9 mouse cellular contexts compared by ENCODE assay signal in the genomic region with DNA sequence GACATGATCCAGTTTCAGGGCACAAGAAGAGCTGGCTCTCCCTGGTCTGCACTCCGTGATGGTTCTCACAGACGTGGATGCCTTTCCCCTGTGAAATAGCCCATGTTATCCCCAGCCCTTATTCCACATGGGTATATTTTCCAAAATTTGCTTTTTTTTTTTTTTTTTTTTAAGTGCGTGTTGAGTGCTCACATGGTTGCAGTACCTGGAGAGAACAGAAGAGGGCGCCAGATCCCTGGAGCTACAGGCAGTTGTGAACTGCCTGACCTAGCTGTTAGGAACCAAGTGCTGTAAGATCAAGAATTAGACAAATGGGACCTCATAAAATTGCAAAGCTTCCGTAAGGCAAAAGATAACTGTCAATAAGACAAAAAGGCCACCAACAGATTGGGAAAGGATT. TPM values are rescaled to one million over a fixed set of nuclear protein-coding genes. Genes with fewer than 3 reads are reported as not detected.
A peak's percentile ranks its signal among the peaks of the same experiment; 100 is the strongest.
DNase-seq lines count a peak whose midpoint lies in the region; ATAC-seq lines count a peak whose summit lies in the region.
"Had no signal": no experiment of that assay in that cellular context is flagged by ENCODE, and none has a peak within 500 bp of the region (broad histone marks: within the 10 kb centered on the region; RNA-seq: fewer than 3 reads in every experiment).

No protein-coding gene starts in this region.

- no peaks in the 10 kb centered on the region for H3K4me1 ChIP-seq in embryonic facial prominence, embryonic 11.5 days (ENCODE audit: control insufficient read depth, insufficient read depth, low read length)
- peaks cover 19% of the 10 kb centered on the region for H3K4me1 ChIP-seq in embryonic facial prominence, embryonic 10.5 days
- peaks cover 27% of the 10 kb centered on the region for H3K4me1 ChIP-seq in forebrain, embryonic 12.5 days

- H3K4me2 ChIP-seq in embryonic facial prominence, embryonic 11.5 days (ENCODE audit: low read depth, low read length), result no peak overlapping the region
- no peak overlapping the region for H3K4me2 ChIP-seq in forebrain, embryonic 12.5 days
- H3K4me2 ChIP-seq: stomach, embryonic 15.5 days had no signal

- H3K4me3 ChIP-seq in embryonic facial prominence, embryonic 11.5 days (ENCODE audit: low read depth, low read length), result no peak overlapping the region
- no peak overlapping the region for H3K4me3 ChIP-seq in embryonic facial prominence, embryonic 10.5 days
- H3K4me3 ChIP-seq in forebrain, embryonic 12.5 days (replicated peaks), result no peak overlapping the region
- H3K4me3 ChIP-seq: stomach, embryonic 15.5 days had no signal

- H3K9ac ChIP-seq in embryonic facial prominence, embryonic 11.5 days (replicated peaks; ENCODE audit: low read length), result no peak overlapping the region
- H3K9ac ChIP-seq in forebrain, embryonic 12.5 days, result no peak overlapping the region
- H3K9ac ChIP-seq: stomach, embryonic 15.5 days had no signal

- 74% methylated on average over 5 of the region's 5 CpGs for WGBS in embryonic facial prominence, embryonic 11.5 days
- 82% methylated on average over 5 of the region's 5 CpGs for WGBS in embryonic facial prominence, embryonic 10.5 days
- 86% methylated on average over 5 of the region's 5 CpGs for WGBS in forebrain, embryonic 12.5 days

- DNase-seq in embryonic facial prominence, embryonic 11.5 days (ENCODE audit: low spot score), result peak; percentile 37
- DNase-seq in embryonic facial prominence, embryonic 10.5 days (ENCODE audit: low spot score), result no peak
- peak; percentile 64 for DNase-seq in spleen, adult 12 weeks (ENCODE audit: low spot score)
- no peak for DNase-seq in spleen, postnatal 36 days (ENCODE audit: low spot score in 2 of 2)
- DNase-seq in kidney, postnatal 14 days, result peak; percentile 28
- peak; percentile 57 for DNase-seq in thymus, postnatal 0 days (ENCODE audit: low spot score)
- DNase-seq in right cerebral cortex, postnatal 36 days (ENCODE audit: low spot score in 2 of 2), result no peak

- ATAC-seq in embryonic facial prominence, embryonic 11.5 days (replicated peaks; ENCODE audit: insufficient number of reproducible peaks, low FRiP score, low TSS enrichment, low read depth), result no peak
- ATAC-seq in forebrain, embryonic 12.5 days (ENCODE audit: low FRiP score), result no peak

- H3K36me3 ChIP-seq in embryonic facial prominence, embryonic 11.5 days (replicated peaks; ENCODE audit: control insufficient read depth, insufficient read depth, low read depth, low read length), result no peaks in the 10 kb centered on the region
- peaks cover 17% of the 10 kb centered on the region; the same call in 1 of the 2 replicates for H3K36me3 ChIP-seq in embryonic facial prominence, embryonic 10.5 days (replicated peaks)
- no peaks in the 10 kb centered on the region; the same call in 1 of the 2 replicates for H3K36me3 ChIP-seq in forebrain, embryonic 12.5 days (replicated peaks)
- H3K36me3 ChIP-seq: stomach, embryonic 15.5 days had no signal

- no peak overlapping the region for H3K27ac ChIP-seq in embryonic facial prominence, embryonic 11.5 days (replicated peaks; ENCODE audit: low read depth, low read length)
- H3K27ac ChIP-seq in embryonic facial prominence, embryonic 10.5 days (replicated peaks), result no peak overlapping the region
- no peak overlapping the region for H3K27ac ChIP-seq in forebrain, embryonic 12.5 days
- H3K27ac ChIP-seq: stomach, embryonic 15.5 days had no signal

- no peaks in the 10 kb centered on the region for H3K9me3 ChIP-seq in embryonic facial prominence, embryonic 11.5 days (replicated peaks; ENCODE audit: control insufficient read depth, low read length)
- no peaks in the 10 kb centered on the region for H3K9me3 ChIP-seq in embryonic facial prominence, embryonic 10.5 days
- H3K9me3 ChIP-seq in forebrain, embryonic 12.5 days, result no peaks in the 10 kb centered on the region
- H3K9me3 ChIP-seq: stomach, embryonic 15.5 days had no signal

- H3K27me3 ChIP-seq in embryonic facial prominence, embryonic 11.5 days (ENCODE audit: control insufficient read depth, insufficient read depth, low read length), result no peaks in the 10 kb centered on the region
- no peaks in the 10 kb centered on the region for H3K27me3 ChIP-seq in embryonic facial prominence, embryonic 10.5 days (replicated peaks; ENCODE audit: low read depth, poor library complexity, severe bottlenecking)
- H3K27me3 ChIP-seq in forebrain, embryonic 12.5 days, result no peaks in the 10 kb centered on the region
- H3K27me3 ChIP-seq: stomach, embryonic 15.5 days had no signal

RNA-seq across cellular contexts. Expression of a gene that starts 38.8 kb away (rescaled TPM):
- 20.2 and 20.8 TPM in 2 replicates for polyA plus RNA-seq in embryonic facial prominence, embryonic 11.5 days (2014; fragmentation: Nextera tagmentation; extraction: Ambion mirVana)
- polyA plus RNA-seq in embryonic facial prominence, embryonic 10.5 days (2016; fragmentation: Nextera tagmentation; extraction: Ambion mirVana), result 19.6 and 19.9 TPM in 2 replicates
- polyA plus RNA-seq in thymus, postnatal 0 days (2015; fragmentation: Nextera tagmentation; extraction: Ambion mirVana), result 14.7 and 16.4 TPM in 2 replicates
- 15.9 TPM in 2 replicates for polyA plus RNA-seq in forebrain, embryonic 12.5 days (2016; fragmentation: Nextera tagmentation; extraction: Ambion mirVana)

Comparison
In these comparisons a context has a peak if more than half of its experiments do, and no peak if none do; other contexts are left out.
1. DNase-seq: peak in embryonic facial prominence, embryonic 11.5 days (single experiment), spleen, adult 12 weeks (single experiment), kidney, postnatal 14 days (single experiment) and thymus, postnatal 0 days (single experiment); none in embryonic facial prominence, embryonic 10.5 days (single experiment), spleen, postnatal 36 days (0 of 2) and right cerebral cortex, postnatal 36 days (0 of 2).